Mouse (Mus musculus) liver, embryonic 14.5 days (tissue): ENCODE data around the gene Rgs13.

Experiments used
- CTCF ChIP-seq: IDR thresholded peaks from 2 replicates; pipeline ENCODE4 v1.5.1; 2016; ENCODE audit warnings: antibody characterized with exemption, low read depth, control low read depth
- EP300 ChIP-seq: IDR thresholded peaks from 2 replicates; pipeline ENCODE4 v1.6.1; 2016; ENCODE audit warnings: antibody characterized with exemption, low read depth

DNA sequence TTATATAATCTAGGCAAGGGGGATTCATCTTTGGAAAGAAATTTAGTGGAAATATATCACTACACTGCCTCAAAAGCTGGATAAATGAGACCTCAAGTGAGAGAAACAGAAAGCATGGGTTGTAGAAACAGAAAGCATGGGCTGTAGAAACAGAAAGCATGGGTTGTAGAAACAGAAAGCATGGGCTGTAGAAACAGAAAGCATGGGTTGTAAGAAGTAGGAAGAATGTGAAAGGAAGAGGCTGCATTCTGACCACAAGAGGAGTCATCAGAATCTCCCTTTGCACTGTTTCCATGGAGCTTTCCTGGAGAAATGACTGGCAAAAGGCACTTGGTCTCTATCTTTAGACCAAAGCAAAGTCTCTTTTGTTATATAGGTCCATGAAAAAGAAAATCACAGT, 38.1 kb upstream of the Rgs13 start:
- no peak for TF ChIP-seq CTCF
- no peak for TF ChIP-seq EP300
